Mouse (Mus musculus) C2C12 (cell line): ENCODE measurements around the gene H2-T3. TPM values are rescaled to one million over a fixed set of nuclear protein-coding genes. Genes with fewer than 3 reads are reported as not detected.

Experiments
- H3K27me3 ChIP-seq: one replicate; pipeline ENCODE4 v1.6.1; 2011; ENCODE audit not compliant: control insufficient read depth, insufficient read depth, insufficient read length
- H3K36me3 ChIP-seq: one replicate; pipeline ENCODE4 v1.6.1; 2011; ENCODE audit not compliant: control insufficient read depth, insufficient read depth
- H3K4me3 ChIP-seq: one replicate; pipeline ENCODE4 v1.5.1; 2011; ENCODE audit warnings: mild to moderate bottlenecking, control low read depth; ENCODE audit not compliant: poor library complexity, insufficient read depth, severe bottlenecking
- H3K79me2 ChIP-seq: one replicate; pipeline ENCODE4 v1.6.1; 2011; ENCODE audit not compliant: control insufficient read depth, insufficient read depth
- H3K79me3 ChIP-seq: one replicate; pipeline ENCODE4 v1.6.1; 2011; ENCODE audit warnings: low read depth, control low read depth
- H3ac ChIP-seq: one replicate; pipeline ENCODE3; 2011; ENCODE audit warnings: low read depth; ENCODE audit not compliant: control insufficient read depth, insufficient read length
- CEBPB ChIP-seq: IDR thresholded peaks from one replicate; pipeline ENCODE4 v1.6.1; 2011; ENCODE audit warnings: low read depth, mild to moderate bottlenecking, control low read depth, moderate library complexity
- CTCF ChIP-seq: IDR thresholded peaks from one replicate; pipeline ENCODE4 v1.5.1; 2011; ENCODE audit not compliant: control insufficient read depth, insufficient read depth, insufficient read length
- FOSL1 ChIP-seq: IDR thresholded peaks from one replicate; pipeline ENCODE4 v1.8.0; 2011; ENCODE audit warnings: mild to moderate bottlenecking, low read length; ENCODE audit not compliant: poor library complexity, insufficient read depth, severe bottlenecking
- MAX ChIP-seq: IDR thresholded peaks from one replicate; pipeline ENCODE4 v1.6.1; 2011; ENCODE audit warnings: mild to moderate bottlenecking, control low read depth
- MYOD1 ChIP-seq: IDR thresholded peaks from one replicate; pipeline ENCODE4 v1.6.1; 2011; ENCODE audit warnings: low read depth; ENCODE audit not compliant: control insufficient read depth, insufficient read length
- MYOG ChIP-seq: IDR thresholded peaks from one replicate; pipeline ENCODE4 v1.6.1; 2011; ENCODE audit not compliant: control insufficient read depth, insufficient read length; ENCODE audit errors: extremely low read depth
- USF1 ChIP-seq: IDR thresholded peaks from one replicate; pipeline ENCODE4 v1.6.1; 2011; ENCODE audit warnings: low read depth, mild to moderate bottlenecking, control low read depth, moderate library complexity
- polyA plus RNA-seq: library from polyadenylated mRNA; unstranded; fragments of >200 nt; fragmentation: generic; extraction: Trizol; gene quantifications from one replicate; pipeline ENCODE4 v1.2.1, GENCODE M21; 2012; ENCODE audit warnings: missing spikeins

The H2-T3 gene
- polyA plus RNA-seq, 1 experiment, result not detected

DNA sequence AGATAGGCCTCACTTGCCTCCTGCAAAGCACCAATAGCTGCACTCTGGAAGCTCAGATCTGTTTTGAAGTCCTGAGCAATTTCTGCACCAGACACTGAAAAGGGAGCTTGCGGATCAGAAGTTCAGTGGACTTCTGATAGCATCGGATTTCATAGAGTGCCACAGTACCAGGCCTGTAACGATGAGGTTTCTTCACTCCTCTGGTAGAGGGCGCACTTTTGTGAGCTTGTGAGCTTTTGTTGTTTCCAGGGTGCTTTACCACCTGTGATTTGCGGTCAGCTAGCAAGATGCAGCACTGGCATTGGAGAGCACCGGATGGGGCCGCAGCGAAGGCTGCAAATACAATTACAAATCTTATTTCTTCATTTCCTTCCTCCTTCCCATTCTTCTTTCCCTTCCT is 36.8 kb upstream of the H2-T3 start:
- Histone ChIP-seq H3K4me3 (no peak overlapping the region), H3K79me3 (no peaks in the 10 kb centered on the region), H3ac (no peak overlapping the region), H3K36me3 (no peaks in the 10 kb centered on the region), H3K79me2 (no peaks in the 10 kb centered on the region), H3K27me3 (peaks cover 37% of the 10 kb centered on the region)
- no peak for TF ChIP-seq CEBPB
- TF ChIP-seq CTCF, result no peak
- TF ChIP-seq USF1, result no peak
- TF ChIP-seq MAX, result no peak
- TF ChIP-seq FOSL1, result no peak
- no peak for TF ChIP-seq MYOD1
- no peak for TF ChIP-seq MYOG

GRCm38 (mm10) chr17:36225231-36225824 is 35.2 kb upstream of the H2-T3 start:
- peaks cover 43% of the 10 kb centered on the region for H3K27me3 ChIP-seq
- H3K4me3 ChIP-seq, result no peak overlapping the region
- H3K36me3 ChIP-seq, result no peaks in the 10 kb centered on the region
- no peaks in the 10 kb centered on the region for H3K79me3 ChIP-seq
- TF ChIP-seq CEBPB, result no peak
- TF ChIP-seq MYOD1, result no peak
- TF ChIP-seq MAX, result no peak
- no peak for TF ChIP-seq CTCF
- TF ChIP-seq FOSL1, result no peak
- TF ChIP-seq MYOG, result no peak
- no peak for TF ChIP-seq USF1
- no peak overlapping the region for H3ac ChIP-seq
- H3K79me2 ChIP-seq, result no peaks in the 10 kb centered on the region

DNA sequence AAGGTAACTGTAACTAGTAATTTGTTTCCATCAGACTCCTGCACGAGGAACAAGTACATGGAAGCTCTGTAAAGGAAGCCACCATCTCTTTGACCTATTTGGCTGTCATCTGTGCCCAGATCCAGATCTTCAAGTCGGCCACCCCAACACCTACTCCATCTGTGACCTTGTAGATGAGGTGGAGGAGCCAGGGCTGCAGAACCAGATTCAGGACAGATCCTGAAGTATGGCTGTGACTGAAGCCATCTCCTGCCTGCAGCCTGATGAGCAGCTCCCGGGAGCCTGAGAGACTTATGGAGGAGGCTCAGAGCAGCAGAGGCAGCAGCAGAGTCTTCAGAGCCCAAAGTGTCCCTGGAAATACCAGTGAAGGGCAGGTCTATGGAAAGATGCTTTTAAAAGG is 34.4 kb upstream of the H2-T3 start:
- Histone ChIP-seq H3K79me3 (no peaks in the 10 kb centered on the region), H3K27me3 (peaks cover 43% of the 10 kb centered on the region), H3ac (no peak overlapping the region), H3K36me3 (no peaks in the 10 kb centered on the region), H3K4me3 (no peak overlapping the region), H3K79me2 (no peaks in the 10 kb centered on the region)
- TF ChIP-seq USF1 (no peak), CEBPB (no peak), CTCF (no peak), FOSL1 (no peak)

- no peaks in the 10 kb centered on the region for H3K79me3 ChIP-seq
- H3K79me2 ChIP-seq, result no peaks in the 10 kb centered on the region
- no peak overlapping the region for H3K4me3 ChIP-seq
- no peak overlapping the region for H3ac ChIP-seq
- no peaks in the 10 kb centered on the region for H3K36me3 ChIP-seq
- H3K27me3 ChIP-seq, result peaks cover 27% of the 10 kb centered on the region
- TF ChIP-seq CEBPB, result no peak
These were observed 28.6 kb upstream of the H2-T3 start for GRCm38 (mm10) chr17:36218594-36219155.

- peaks cover 19% of the 10 kb centered on the region for H3K27me3 ChIP-seq
- TF ChIP-seq MYOD1, result no peak
- TF ChIP-seq CTCF, result no peak
- no peak for TF ChIP-seq USF1
- TF ChIP-seq MYOG, result no peak
- TF ChIP-seq CEBPB, result no peak
- H3K4me3 ChIP-seq, result no peak overlapping the region
- H3K36me3 ChIP-seq, result no peaks in the 10 kb centered on the region
- no peaks in the 10 kb centered on the region for H3K79me3 ChIP-seq
- no peak overlapping the region for H3ac ChIP-seq
- no peaks in the 10 kb centered on the region for H3K79me2 ChIP-seq
These were observed 25.5 kb upstream of the H2-T3 start for GRCm38 (mm10) chr17:36215586-36215985.

DNA sequence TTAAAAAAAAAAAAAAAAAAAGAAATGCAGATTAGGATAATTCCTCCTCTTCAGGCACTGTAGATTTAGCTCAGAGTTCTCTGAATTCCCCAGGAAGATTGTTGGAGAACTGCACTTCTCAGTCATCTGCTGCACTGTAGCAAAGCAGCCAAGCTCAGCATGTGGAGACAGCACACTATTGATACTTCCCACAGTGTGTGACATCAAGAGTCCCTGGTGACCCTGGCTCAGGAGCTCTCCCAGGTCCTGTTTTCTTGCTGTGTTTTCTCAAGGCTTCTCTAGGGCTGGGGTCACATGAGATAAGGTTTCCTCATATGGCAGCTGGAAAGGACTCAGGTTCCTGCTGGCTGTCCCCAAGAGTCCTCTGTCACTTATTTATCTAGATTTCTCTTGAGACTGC is 16.8 kb upstream of the H2-T3 start:
- Histone ChIP-seq H3K79me2 (no peaks in the 10 kb centered on the region), H3K79me3 (no peaks in the 10 kb centered on the region), H3ac (no peak overlapping the region), H3K27me3 (peaks cover 13% of the 10 kb centered on the region), H3K4me3 (no peak overlapping the region), H3K36me3 (no peaks in the 10 kb centered on the region)
- TF ChIP-seq MYOG (no peak), MYOD1 (no peak), USF1 (no peak), CEBPB (no peak), MAX (no peak), CTCF (no peak), FOSL1 (no peak)
